Mouse (Mus musculus): ENCODE data around the gene Dxo. TPM values are rescaled to one million over a fixed set of nuclear protein-coding genes. Genes with fewer than 3 reads are reported as not detected.

Dxo gene
- total and polyA plus RNA-seq, 3 experiments, result 10.0 to 31.6 (median 16.3) TPM

- H3K79me2 ChIP-seq (replicated peaks; ENCODE audit: control insufficient read depth, extremely low read depth, insufficient read depth, poor library complexity, severe bottlenecking), result no peaks in the 10 kb centered on the region
- no peak overlapping the region for H3K4me2 ChIP-seq (ENCODE audit: insufficient read depth, low read depth, poor library complexity, severe bottlenecking)
- no peak overlapping the region for H3K4me3 ChIP-seq (replicated peaks in 1 of 3; ENCODE audit: low read depth in 2 of 3, low read length in 2 of 3, poor library complexity in 1 of 3)
- no peaks in the 10 kb centered on the region for H3K36me3 ChIP-seq (replicated peaks in 1 of 2; ENCODE audit: control insufficient read depth in 1 of 2, insufficient read depth in 1 of 2, low read length in 1 of 2)
- in situ Hi-C loops (cut with MboI; ENCODE audit: low pct_ligation_motif_present, low pct_unique_long_range_greater_than_20kb, low sequenced_read_pairs) (no loop called here), dilution Hi-C loops (cut with MboI; ENCODE audit: extremely low pct_ligation_motif_present, extremely low pct_unique_long_range_greater_than_20kb, low sequenced_read_pairs) (no loop called here)
- no peak for TF ChIP-seq RCOR1 (conservative IDR thresholded peaks at IDR 0.05; ENCODE audit: low read depth, low read length)
- no peak for TF ChIP-seq KAT2A (IDR thresholded peaks at IDR 0.05; ENCODE audit: insufficient replicate concordance, low read length)
- no peak for TF ChIP-seq POLR2A (IDR thresholded peaks at IDR 0.05; ENCODE audit: low read depth, low read length)
- no peak for TF ChIP-seq TBP (conservative IDR thresholded peaks at IDR 0.05; ENCODE audit: low read depth, low read length)
- no peak for TF ChIP-seq HCFC1 (IDR thresholded peaks at IDR 0.05; ENCODE audit: low read depth, low read length)
- peak; percentile 33 to 41 for TF ChIP-seq CTCF (conservative IDR thresholded peaks at IDR 0.05 in 1 of 2, IDR thresholded peaks at IDR 0.05 in 1 of 2; ENCODE audit: low read depth in 2 of 2, low read length in 2 of 2)
- no peak for TF ChIP-seq MAFK (IDR thresholded peaks at IDR 0.05; ENCODE audit: insufficient replicate concordance, low read length)
- no peak for TF ChIP-seq E2F4 (IDR thresholded peaks at IDR 0.05; ENCODE audit: insufficient replicate concordance, low read depth, low read length)
- no peak for TF ChIP-seq NELFE (IDR thresholded peaks at IDR 0.05; ENCODE audit: low read depth, low read length)
- no peak for TF ChIP-seq ZMIZ1 (IDR thresholded peaks at IDR 0.05; ENCODE audit: low read depth, low read length)
- no peak for TF ChIP-seq ZKSCAN1 (IDR thresholded peaks at IDR 0.05; ENCODE audit: borderline replicate concordance, low read depth, low read length)
- peak; percentile 12 for TF ChIP-seq RAD21 (IDR thresholded peaks at IDR 0.05; ENCODE audit: low read depth, low read length)
- no peak for TF ChIP-seq MAX (IDR thresholded peaks at IDR 0.05; ENCODE audit: low read length)
- no peak for TF ChIP-seq BHLHE40 (IDR thresholded peaks at IDR 0.05; ENCODE audit: low read depth, low read length)
- no peak for TF ChIP-seq GABPA (IDR thresholded peaks at IDR 0.05; ENCODE audit: insufficient replicate concordance, low read depth, low read length)
- no peak for TF ChIP-seq TCF12 (IDR thresholded peaks at IDR 0.05; ENCODE audit: low read depth, low read length)
- no peak for TF ChIP-seq JUND (conservative IDR thresholded peaks at IDR 0.05; ENCODE audit: low read depth, low read length)
- peaks cover 2% of the 10 kb centered on the region for H3K27me3 ChIP-seq (replicated peaks)
- H3K4me1 ChIP-seq (ENCODE audit: control insufficient read depth in 1 of 2, insufficient read depth in 2 of 2), result no peaks in the 10 kb centered on the region
- H3K9me3 ChIP-seq (replicated peaks; ENCODE audit: low read length), result peaks cover 5% of the 10 kb centered on the region
- H3K9ac ChIP-seq (ENCODE audit: insufficient read depth, low read depth), result no peak overlapping the region
- DNase-seq (ENCODE audit: extremely low read depth), result peak; percentile 17
- H3K27ac ChIP-seq (ENCODE audit: insufficient read depth, low read depth), result no peak overlapping the region
Observed at GRCm38 (mm10) chr17:34804871-34805562, 31.8 kb upstream of the Dxo start.

GRCm38 (mm10) chr17:34807176-34807575 is 29.6 kb upstream of the Dxo start:
- Histone ChIP-seq H3K9ac (ENCODE audit: insufficient read depth, low read depth) (no peak overlapping the region), H3K4me2 (ENCODE audit: insufficient read depth, low read depth, poor library complexity, severe bottlenecking) (no peak overlapping the region), H3K4me1 (ENCODE audit: control insufficient read depth in 1 of 2, insufficient read depth in 2 of 2) (no peaks in the 10 kb centered on the region), H3K79me2 (replicated peaks; ENCODE audit: control insufficient read depth, extremely low read depth, insufficient read depth, poor library complexity, severe bottlenecking) (no peaks in the 10 kb centered on the region), H3K4me3 (replicated peaks in 1 of 3; ENCODE audit: low read depth in 2 of 3, low read length in 2 of 3, poor library complexity in 1 of 3) (no peak overlapping the region), H3K36me3 (replicated peaks in 1 of 2; ENCODE audit: control insufficient read depth in 1 of 2, insufficient read depth in 1 of 2, low read length in 1 of 2) (no peaks in the 10 kb centered on the region), H3K27me3 (replicated peaks) (no peaks in the 10 kb centered on the region), H3K27ac (ENCODE audit: insufficient read depth, low read depth) (no peak overlapping the region), H3K9me3 (replicated peaks; ENCODE audit: low read length) (peaks cover 5% of the 10 kb centered on the region)
- DNase-seq (ENCODE audit: extremely low read depth), result no peak
- TF ChIP-seq TBP (conservative IDR thresholded peaks at IDR 0.05; ENCODE audit: low read depth, low read length), result no peak
- no peak for TF ChIP-seq ZKSCAN1 (IDR thresholded peaks at IDR 0.05; ENCODE audit: borderline replicate concordance, low read depth, low read length)
- no peak for TF ChIP-seq POLR2AphosphoS2 (IDR thresholded peaks at IDR 0.05; ENCODE audit: low read depth, low read length)
- no peak for TF ChIP-seq JUN (IDR thresholded peaks at IDR 0.05; ENCODE audit: insufficient read depth, low read depth, low read length)
- TF ChIP-seq ELF1 (IDR thresholded peaks at IDR 0.05; ENCODE audit: low read depth, low read length), result no peak
- no peak for TF ChIP-seq MAX (IDR thresholded peaks at IDR 0.05; ENCODE audit: low read length)
- no peak for TF ChIP-seq E2F4 (IDR thresholded peaks at IDR 0.05; ENCODE audit: insufficient replicate concordance, low read depth, low read length)
- TF ChIP-seq NRF1 (IDR thresholded peaks at IDR 0.05; ENCODE audit: low read depth, low read length), result no peak
- in situ Hi-C loops (cut with MboI; ENCODE audit: low pct_ligation_motif_present, low pct_unique_long_range_greater_than_20kb, low sequenced_read_pairs), result no loop called here
- dilution Hi-C loops (cut with MboI; ENCODE audit: extremely low pct_ligation_motif_present, extremely low pct_unique_long_range_greater_than_20kb, low sequenced_read_pairs), result no loop called here

Data from CH12.LX (cell line).